Comparison of ENCODE assay signal across 10 mouse cellular contexts in genomic region chr7:136209299-136210171, GRCm38 (mm10).
DNase-seq lines count a peak whose midpoint lies in the region; ATAC-seq and TF ChIP-seq lines count a peak whose summit lies in the region.
"Had no signal": no experiment of that assay in that cellular context is flagged by ENCODE, and none has a peak within 500 bp of the region (broad histone marks: within the 10 kb centered on the region; RNA-seq: fewer than 3 reads in every experiment).

No protein-coding gene starts in this region.

- no peaks in the 10 kb centered on the region for H3K9me3 ChIP-seq in kidney, embryonic 15.5 days (replicated peaks)
- no peaks in the 10 kb centered on the region for H3K9me3 ChIP-seq in forebrain, embryonic 10.5 days
- H3K9me3 ChIP-seq in limb, embryonic 11.5 days (ENCODE audit: control insufficient read depth, low read length), result no peaks in the 10 kb centered on the region

- H3K36me3 ChIP-seq in kidney, embryonic 15.5 days, result no peaks in the 10 kb centered on the region
- H3K36me3 ChIP-seq in forebrain, embryonic 10.5 days (replicated peaks), result no peaks in the 10 kb centered on the region
- H3K36me3 ChIP-seq in limb, embryonic 11.5 days (ENCODE audit: control insufficient read depth, insufficient read depth, low read length), result no peaks in the 10 kb centered on the region

- no peak for TF ChIP-seq CTCF in cerebellum, adult 2 months (IDR thresholded peaks at IDR 0.05; ENCODE audit: borderline replicate concordance, insufficient read depth, low read depth, low read length)

- peak overlapping the region; percentile 16; the same call in 1 of the 2 replicates for H3K9ac ChIP-seq in kidney, embryonic 15.5 days
- peak overlapping the region; percentile 40 for H3K9ac ChIP-seq in limb, embryonic 11.5 days (ENCODE audit: low read length)

- no peak overlapping the region for H3K4me3 ChIP-seq in kidney, embryonic 15.5 days (replicated peaks)
- H3K4me3 ChIP-seq in forebrain, embryonic 10.5 days, result peak overlapping the region; percentile 43
- H3K4me3 ChIP-seq in limb, embryonic 11.5 days (ENCODE audit: low read depth, low read length), result no peak overlapping the region
- no peak overlapping the region for H3K4me3 ChIP-seq in cerebellum, adult 2 months (replicated peaks; ENCODE audit: insufficient read depth, low read depth, low read length)
- H3K4me3 ChIP-seq: myocyte had no signal

- 42% methylated on average over 31 of the region's 31 CpGs for whole genome bisulfite sequencing in kidney, embryonic 15.5 days
- WGBS in forebrain, embryonic 10.5 days, result 15% methylated on average over 31 of the region's 31 CpGs
- WGBS in limb, embryonic 11.5 days, result 26% methylated on average over 31 of the region's 31 CpGs
- 28% methylated on average over 31 of the region's 31 CpGs for WGBS in cerebellum, adult 2 months

- peaks cover 22% of the 10 kb centered on the region for H3K4me1 ChIP-seq in kidney, embryonic 15.5 days
- peaks cover 38% of the 10 kb centered on the region for H3K4me1 ChIP-seq in forebrain, embryonic 10.5 days
- H3K4me1 ChIP-seq in limb, embryonic 11.5 days (ENCODE audit: control insufficient read depth, insufficient read depth, low read length), result peaks cover 30% of the 10 kb centered on the region
- no peaks in the 10 kb centered on the region for H3K4me1 ChIP-seq in cerebellum, adult 2 months (ENCODE audit: control insufficient read depth, insufficient read depth, low read length)

- H3K4me2 ChIP-seq in kidney, embryonic 15.5 days, result peak overlapping the region; percentile 35
- peak overlapping the region; percentile 29; the same call in 1 of the 2 replicates for H3K4me2 ChIP-seq in limb, embryonic 11.5 days (ENCODE audit: low read depth, severe bottlenecking)

- ATAC-seq in kidney, embryonic 15.5 days (replicated peaks; ENCODE audit: low FRiP score), result 0 out of 2 replicates have a peak, but pooled peaks have one; percentile 25
- ATAC-seq in limb, embryonic 11.5 days (ENCODE audit: insufficient number of reproducible peaks, low FRiP score, low TSS enrichment, low read depth), result no peak

- no peak for DNase-seq in kidney, adult 18-20 months
- peak; percentile 32 for DNase-seq in forebrain, embryonic 10.5 days (ENCODE audit: extremely low spot score, low spot score)
- no peak for DNase-seq in limb, embryonic 11.5 days (ENCODE audit: low spot score)
- peak; percentile 72 for DNase-seq in retina, embryonic 14.5 days (ENCODE audit: low spot score)
- DNase-seq in T-cell, adult 2 months (ENCODE audit: low spot score), result no peak
- no peak for DNase-seq in cerebellum, adult 11 months
- no peak for DNase-seq in cerebellum, adult 2 months
- DNase-seq: adrenal gland, adult 2 months had no signal

- no peak for TF ChIP-seq POLR2A in cerebellum, adult 2 months (IDR thresholded peaks at IDR 0.05; ENCODE audit: borderline replicate concordance, insufficient read depth, low read length)

- no peak overlapping the region for H3K27ac ChIP-seq in kidney, embryonic 15.5 days
- peak overlapping the region; percentile 79 for H3K27ac ChIP-seq in forebrain, embryonic 10.5 days
- H3K27ac ChIP-seq in limb, embryonic 11.5 days (replicated peaks; ENCODE audit: low read depth, low read length), result peak overlapping the region; percentile 47
- H3K27ac ChIP-seq in cerebellum, adult 2 months (ENCODE audit: insufficient read depth, low read length), result no peak overlapping the region

- H3K27me3 ChIP-seq in kidney, embryonic 15.5 days, result no peaks in the 10 kb centered on the region
- H3K27me3 ChIP-seq in forebrain, embryonic 10.5 days (ENCODE audit: poor library complexity, severe bottlenecking), result peaks cover 87% of the 10 kb centered on the region
- no peaks in the 10 kb centered on the region for H3K27me3 ChIP-seq in limb, embryonic 11.5 days (ENCODE audit: control insufficient read depth, insufficient read depth, low read length)
- H3K27me3 ChIP-seq in cerebellum, adult 2 months (ENCODE audit: control insufficient read depth, insufficient read depth, low read length), result no peaks in the 10 kb centered on the region

Comparison
In these comparisons a context has a peak if more than half of its experiments do, and no peak if none do; other contexts are left out.
1. H3K27ac ChIP-seq: peak in forebrain, embryonic 10.5 days (single experiment) and limb, embryonic 11.5 days (single experiment); none in kidney, embryonic 15.5 days (single experiment) and cerebellum, adult 2 months (single experiment).
2. DNase-seq: peak in forebrain, embryonic 10.5 days (single experiment) and retina, embryonic 14.5 days (single experiment); none in kidney, adult 18-20 months (single experiment), limb, embryonic 11.5 days (single experiment), T-cell, adult 2 months (single experiment), cerebellum, adult 11 months (single experiment) and cerebellum, adult 2 months (0 of 2).